Mouse (Mus musculus): ENCODE results near the gene Ahr.

Gene Ahr

DNA sequence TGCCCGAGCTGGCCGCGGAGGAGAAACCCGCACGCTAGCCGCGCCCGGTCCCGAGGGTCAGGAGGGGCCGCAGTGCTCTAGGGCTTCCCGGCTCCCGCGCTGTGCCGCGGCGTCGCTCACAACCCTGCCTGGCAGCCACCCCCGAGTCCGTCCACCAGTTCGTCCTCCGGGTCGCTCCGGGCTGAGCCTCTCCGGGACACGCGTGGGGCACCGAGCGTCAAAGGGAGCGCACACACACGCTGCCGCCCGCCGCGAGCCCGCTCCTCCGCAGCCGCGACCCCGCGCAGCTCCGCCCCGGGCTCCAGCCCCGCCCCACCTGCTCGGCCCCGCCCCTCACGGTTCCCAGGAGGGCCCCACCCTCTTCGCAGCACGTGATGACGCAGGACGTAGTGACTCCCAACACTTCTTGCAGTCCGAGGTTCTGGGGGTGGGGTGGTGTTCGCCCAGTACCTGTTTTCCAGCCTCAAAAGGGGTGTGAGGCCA, at the start of gene Ahr:
TSS of gene Ahr (minus strand) at position 285 of the 483 bp plus-strand sequence.
- DNase-seq (ENCODE audit: low spot score), result peak; percentile 88

DNA sequence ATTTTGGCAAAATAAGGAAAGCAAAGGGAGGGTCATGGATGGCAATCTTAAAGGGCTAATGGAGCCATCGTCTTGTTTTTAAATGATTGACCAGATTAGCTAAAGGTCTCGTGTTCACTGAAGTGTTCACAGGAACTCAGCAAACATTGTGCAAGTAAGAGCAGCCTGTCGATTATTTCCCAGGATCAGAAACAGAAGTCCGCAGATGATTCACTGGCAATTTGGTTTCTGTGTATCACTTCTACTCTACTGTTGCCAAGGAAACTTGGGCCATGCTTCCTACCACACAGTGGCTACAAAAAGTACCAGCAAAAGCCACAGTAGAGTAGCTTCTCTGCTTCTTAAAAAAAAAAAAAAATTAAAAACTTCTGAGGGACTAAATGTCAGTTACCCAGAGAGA, 44.0 kb upstream of the Ahr start:
- DNase-seq (ENCODE audit: low spot score), result no peak

DNA sequence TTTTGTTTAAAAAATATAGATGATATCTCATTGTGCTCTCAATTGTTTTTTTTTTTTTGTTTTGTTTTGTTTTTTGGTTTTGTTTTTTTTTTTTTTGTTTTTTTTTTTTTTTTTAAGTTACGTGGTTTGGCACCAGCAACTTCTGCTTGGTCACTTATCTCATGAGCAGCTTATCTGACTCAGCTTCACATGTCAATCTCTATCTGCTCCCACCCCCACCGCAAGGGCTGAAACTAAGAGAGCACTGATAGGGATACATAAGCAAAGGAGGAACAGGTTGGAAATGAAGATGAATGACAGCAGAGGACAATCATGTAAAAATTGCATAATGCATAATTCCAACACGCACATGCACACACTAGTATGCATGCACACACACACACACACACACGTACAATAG, 41.3 kb upstream of the Ahr start:
- no peak for DNase-seq (ENCODE audit: low spot score)

DNA sequence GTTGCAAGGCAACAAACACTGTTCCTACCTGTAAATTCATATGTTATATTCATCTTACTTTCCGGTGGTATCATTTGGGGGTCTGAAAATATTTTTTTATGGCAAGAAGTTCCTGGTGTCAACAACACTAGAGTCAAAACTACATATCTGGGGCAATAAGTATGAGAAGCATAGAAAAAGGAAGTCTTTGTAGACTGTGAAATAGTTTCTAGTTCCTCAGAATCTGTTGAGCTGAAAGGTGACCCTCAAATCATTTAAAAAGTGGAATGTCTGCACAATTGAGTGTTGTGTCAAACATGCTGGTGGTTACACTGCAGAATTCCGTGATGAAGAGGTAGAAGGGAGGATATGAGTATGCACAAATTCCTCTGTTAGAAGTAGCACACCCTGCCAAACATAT, 38.9 kb upstream of the Ahr start:
- no peak for DNase-seq (ENCODE audit: low spot score)

DNA sequence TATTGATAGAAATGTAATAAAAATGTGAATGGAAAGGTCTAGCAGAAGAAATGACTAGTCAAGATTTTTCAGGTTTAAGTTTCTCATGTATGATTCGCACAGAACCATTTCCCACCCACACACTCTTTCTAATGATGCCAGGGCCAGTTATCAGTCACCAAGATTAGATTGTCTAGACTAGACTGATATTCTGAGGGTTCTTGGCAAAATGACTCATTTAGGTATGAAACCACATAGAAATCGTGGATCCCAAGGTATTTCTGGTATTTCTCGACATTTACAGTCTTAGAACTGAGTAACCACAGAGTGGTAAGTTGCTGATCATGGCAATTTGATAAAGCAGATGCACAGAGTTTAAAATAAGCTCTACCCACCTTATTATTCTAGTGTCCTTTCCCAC, 28.0 kb upstream of the Ahr start:
- DNase-seq (ENCODE audit: low spot score), result no peak

DNA sequence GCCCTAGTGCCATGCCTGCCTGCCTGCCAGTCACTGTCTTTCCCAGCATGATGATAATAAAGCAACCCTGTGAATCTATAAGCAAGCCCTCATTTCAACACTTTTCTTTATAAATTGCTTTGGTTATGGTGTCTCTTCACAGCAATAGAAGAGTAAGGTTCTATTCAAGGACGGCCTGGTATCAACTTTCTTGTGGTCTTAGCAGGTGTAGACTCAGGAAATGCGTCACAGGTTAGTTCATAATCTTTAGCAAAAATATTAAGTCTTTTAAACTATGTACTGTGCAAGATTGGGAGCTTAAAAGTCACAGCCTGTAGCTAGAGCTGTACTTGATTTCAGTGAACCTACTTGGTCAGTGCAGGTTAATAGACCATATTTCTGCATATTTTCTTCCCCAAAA, 24.0 kb upstream of the Ahr start:
- no peak for DNase-seq (ENCODE audit: low spot score)

DNA sequence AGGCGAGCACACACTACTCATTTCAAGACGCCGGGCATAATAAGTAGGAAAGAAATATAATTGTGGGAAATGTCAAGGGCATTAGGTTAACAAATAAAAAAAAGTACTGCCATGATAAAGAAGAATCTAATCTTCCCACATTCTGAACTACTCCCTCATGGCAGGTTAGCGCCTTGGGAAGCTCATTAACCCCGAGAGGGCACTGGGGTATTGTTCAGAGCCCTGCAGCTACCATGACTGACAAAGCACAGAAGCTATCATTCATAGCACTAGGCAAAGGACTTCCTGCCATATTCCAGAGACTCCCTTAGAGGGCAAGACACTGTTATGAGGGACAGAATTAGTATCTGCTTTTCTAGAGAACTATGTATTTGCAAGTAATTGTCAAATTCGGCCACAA, 21.1 kb upstream of the Ahr start:
- no peak for DNase-seq (ENCODE audit: low spot score)

DNA sequence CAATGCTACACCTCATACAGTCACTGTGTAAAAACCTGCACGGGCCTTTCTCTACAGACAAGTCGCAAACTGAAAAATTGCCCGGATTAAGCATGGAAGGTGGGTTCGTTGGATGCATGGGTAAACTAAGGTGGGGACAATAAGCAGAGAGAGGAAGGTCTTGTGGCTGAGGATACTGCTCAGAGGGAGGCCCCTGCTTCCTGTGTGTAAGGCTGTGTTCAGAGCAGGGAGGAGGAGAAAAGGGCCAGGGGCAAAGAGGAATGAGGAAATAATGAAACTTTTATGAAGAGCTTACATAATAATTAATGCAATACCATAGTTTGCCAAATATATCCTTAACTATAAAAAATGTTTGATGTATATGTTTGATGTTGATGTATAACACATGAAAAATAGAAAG, 19.5 kb upstream of the Ahr start:
- no peak for DNase-seq (ENCODE audit: low spot score)

DNA sequence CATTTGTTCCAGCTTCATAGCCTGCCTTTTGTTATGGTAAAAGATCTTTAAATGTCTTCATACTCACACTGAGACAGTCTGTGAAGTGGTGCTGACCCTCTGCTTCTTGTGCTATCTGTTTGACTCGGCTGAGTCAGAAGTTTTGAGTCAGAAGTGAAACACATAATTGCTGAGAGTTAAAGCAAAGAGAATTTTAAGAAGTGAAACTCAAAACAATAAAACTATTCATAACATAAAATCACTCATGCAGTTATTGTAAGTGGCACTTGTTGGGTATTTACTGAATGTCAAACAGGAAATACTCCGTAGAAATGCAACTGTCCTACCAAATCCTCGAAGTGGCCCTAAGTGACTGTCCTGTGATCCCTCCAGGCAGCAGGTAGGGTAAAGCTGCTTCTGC, 18.3 kb upstream of the Ahr start:
- DNase-seq (ENCODE audit: low spot score), result no peak

DNA sequence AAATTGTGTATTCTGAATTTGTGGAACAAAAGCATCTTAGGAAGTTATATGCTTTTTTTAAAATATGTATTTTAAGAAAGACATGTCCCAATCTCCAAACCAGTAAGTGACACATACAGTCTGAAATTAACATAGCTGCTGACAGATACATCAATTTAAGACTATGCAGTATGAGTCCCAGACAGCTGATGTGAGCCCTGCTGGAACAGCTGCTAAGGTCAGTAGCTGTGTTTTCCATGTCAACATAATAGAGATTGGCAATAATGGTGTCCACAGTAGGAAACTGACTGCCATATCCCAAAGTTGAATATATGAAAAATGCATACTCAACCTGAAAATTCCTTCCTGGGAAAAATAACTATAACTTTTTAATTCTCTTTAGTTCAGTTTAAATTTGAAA, 15.5 kb upstream of the Ahr start:
- DNase-seq (ENCODE audit: low spot score), result no peak

DNA sequence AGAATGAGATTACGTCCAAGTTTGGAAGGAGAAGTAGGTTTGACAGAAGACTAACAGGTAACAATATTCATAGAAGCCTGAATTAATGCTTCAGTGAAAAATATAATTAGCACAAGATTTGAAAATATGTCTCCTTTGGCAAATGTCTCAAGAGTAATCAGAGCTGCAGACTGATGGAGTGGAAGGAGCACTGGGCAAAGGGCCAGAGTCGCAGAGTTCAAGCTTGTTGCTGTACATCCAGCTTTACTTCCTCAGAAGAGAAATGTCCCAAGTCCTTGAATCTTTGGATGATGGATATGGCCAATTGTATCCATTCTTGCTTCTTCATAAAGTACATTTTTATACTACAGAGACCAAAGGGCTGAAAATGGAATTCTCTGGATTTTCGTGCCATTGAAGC, 8.0 kb upstream of the Ahr start:
- DNase-seq (ENCODE audit: low spot score), result no peak

DNA sequence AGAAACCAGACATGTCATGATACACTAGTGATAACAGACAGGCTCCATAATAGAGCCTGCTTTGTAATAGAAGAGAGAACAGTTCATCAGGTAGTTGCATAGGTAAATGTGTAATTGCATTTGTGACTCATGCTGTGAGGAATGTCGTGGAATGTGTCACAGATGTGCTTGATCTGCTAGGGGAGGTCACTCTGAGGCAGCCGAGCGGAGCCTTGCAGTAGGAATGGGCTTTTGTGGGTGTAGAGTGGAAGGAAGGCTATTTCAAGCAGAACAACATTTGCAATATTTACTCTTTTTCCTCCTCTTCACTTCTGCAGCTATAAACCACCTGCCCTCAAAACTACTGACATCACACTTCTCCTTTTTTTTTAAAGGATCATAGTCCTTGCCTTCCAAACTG, 4.0 kb upstream of the Ahr start:
- DNase-seq (ENCODE audit: low spot score), result no peak

DNA sequence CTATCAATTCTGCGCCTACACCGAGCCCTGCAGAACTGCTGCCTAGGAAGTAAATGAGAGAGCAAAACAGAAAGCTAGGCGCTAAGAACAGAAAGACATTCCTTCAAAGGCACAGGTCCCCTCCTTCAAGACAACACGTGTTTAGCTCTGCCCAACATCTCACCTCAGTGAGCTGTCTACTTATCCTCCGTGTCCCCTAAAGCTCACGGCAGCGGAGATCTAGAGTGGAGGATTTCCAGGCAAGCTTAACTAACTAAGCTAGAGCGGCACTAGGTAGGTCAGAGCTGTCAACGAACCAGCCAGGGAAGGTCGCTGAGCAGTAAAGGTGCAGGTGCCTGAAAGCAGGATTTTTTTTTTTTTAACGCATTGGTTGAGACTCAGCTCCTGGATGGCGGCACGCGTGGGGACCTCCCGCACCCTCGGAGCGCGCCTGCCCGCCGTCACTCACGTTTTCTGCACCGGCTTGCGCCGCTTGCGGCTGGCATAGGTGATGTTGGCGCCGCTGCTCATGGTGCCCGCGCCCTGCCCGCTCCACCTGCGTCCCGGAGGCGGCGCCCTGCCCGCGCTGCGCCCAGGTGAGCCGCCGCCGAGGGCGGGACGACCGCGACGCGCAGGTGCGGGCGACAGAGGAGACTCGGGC, 604 bp downstream of the Ahr start:
- no peak for DNase-seq (ENCODE audit: low spot score)

DNA sequence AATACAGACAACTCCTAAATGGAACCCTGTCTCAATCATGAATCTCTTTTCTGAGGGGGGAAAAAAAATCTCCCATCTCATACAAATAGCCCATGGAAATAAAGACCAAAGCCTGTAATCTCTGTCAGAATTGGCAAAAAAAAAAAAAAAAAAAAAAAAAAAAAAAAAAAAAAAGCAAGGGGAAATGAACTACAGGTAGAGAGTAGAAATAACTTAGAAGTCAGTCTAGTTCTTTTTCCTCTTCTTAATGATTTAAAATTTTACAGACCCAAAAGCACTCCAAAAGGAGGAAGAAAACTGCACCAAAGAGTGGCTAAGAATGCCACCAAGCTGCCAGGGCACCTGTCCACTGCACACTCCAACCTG, 1.1 kb downstream of the Ahr start:
- DNase-seq (ENCODE audit: low spot score), result no peak

DNA sequence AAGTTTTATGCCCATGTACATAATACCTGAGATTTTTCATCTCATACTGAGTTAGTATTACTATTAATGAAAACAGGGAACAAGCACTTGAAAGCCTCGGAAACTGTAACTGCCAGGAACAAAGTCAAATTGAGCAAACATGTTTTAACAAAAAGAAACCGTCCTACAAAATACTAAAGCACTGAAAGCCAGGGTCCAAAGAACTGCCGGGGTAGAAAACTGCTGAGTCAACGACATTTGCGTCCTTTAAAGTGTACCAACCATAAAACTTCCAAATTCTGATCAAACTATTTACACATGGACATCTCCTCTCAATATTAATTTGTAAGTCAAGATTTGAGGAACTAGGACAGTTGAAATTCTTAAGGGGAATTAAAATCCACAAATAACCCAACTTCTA, 1.7 kb downstream of the Ahr start:
- DNase-seq (ENCODE audit: low spot score), result no peak

DNA sequence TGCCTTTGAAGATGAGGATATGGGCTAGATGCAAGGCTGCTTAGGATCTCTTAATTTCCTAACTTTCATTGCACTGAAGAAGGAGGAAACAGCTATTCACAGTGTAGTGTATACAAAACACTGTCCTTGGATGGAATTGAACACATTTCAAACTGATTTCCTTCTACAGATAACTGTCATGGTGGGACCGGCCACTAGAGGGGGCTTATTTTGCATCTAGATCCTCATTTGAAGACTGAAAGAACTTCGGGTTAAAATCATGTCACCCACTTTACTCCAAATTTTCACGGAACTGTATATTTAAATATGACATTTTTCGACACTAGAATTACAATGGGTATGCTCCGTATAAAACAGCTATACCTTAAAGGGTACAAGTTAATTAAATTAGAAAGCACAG, 2.7 kb downstream of the Ahr start:
- peak; percentile 12 for DNase-seq (ENCODE audit: low spot score)

DNA sequence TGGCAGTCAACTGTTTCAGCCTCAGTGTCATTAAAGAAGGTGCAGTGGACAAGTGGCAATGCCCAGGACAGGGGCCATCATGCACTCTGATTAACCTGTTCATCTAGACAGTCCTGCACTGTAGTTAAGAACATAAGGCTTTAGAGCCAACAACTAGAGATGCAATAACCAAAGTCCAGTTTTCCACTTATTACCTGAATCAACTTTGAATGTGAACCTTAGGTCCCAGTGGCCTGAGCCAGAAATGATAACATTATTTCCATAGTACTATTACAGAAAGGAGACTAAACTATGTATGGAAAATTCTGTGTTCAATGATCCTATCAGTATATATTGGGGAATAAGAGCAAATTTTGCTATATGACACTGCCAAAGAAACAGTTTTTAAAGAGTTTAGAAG, 4.3 kb downstream of the Ahr start:
- no peak for DNase-seq (ENCODE audit: low spot score)

DNA sequence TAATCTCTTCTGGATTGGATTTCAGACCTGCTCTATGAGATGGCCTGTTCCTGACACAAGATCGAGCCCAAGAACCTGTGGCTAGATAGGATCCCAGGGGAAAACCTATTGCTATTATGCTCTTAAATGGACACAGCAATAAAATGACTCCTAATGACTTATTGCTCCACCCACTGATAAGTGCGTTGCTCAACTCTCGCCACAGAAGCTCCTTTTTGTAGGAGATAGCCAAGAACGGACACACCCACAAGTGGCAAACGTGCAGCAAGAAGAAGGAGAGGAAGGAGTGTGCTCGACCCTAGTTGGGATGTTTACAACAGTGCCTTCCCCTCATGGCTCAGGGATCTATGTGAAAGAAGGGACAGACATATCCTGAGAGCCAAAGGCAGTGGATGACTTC, 7.4 kb downstream of the Ahr start:
- no peak for DNase-seq (ENCODE audit: low spot score)

DNA sequence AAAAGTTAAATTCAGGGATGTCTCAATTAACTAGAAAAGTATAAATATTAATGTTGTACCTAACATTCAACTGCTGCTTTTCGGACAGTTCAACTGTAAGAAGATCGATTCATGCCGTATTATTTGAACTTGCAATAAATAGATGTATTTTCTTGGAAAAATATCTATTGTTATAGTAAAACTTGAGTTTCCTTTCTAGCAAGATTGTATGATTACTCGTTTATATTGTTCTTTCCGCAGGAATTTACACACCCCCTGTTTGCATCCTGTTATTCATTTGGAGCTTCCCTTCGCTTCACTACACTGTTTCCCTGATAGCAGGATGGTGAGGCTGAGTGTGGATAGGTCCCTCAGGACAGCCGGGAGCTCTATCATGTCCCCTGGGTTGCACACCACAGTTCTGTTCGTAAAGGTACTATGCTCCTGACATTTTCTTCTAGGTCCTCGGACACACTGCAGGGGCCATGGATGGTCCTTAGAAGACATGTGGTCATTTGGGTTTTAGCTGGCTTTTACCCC, 12.2 kb downstream of the Ahr start:
- no peak for DNase-seq (ENCODE audit: low spot score)

DNA sequence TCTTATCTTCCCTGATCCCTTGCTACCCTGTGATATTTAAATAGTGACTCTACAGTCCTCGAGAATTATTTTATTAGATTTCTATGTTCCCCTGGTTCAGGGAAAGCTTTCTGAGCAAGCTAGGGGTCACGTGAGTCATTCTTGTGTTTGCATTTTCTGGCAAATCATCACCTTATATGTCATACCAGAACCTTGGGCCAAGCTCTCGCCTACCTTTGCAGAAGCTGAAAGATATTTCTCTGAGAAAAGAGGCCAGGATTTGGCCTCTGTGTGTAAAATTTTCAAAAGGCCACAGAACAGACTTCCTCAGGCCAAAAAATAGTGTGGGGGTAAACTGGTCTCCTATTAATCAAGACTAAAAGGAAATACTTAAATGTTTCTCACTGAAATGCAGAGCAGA, 19.2 kb downstream of the Ahr start:
- no peak for DNase-seq (ENCODE audit: low spot score)

DNA sequence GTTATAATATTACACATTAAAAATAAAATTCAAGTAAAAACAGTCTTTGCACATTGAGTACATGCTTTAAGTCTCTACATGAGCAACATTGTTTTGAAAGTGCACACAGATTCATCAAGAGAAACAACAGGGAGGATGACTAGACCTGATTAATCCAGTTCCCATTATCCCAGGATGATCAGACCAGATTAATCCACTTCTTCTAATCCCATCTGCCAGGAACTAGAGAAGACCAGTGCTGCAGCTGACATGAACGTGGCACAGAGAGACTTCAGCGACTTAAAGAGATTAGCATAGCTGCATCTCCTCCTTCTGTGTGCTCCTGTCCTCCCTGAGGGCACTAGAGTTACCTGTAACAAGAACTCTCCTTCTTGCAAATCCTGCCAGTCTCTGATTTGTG, 20.2 kb downstream of the Ahr start:
- no peak for DNase-seq (ENCODE audit: low spot score)

DNA sequence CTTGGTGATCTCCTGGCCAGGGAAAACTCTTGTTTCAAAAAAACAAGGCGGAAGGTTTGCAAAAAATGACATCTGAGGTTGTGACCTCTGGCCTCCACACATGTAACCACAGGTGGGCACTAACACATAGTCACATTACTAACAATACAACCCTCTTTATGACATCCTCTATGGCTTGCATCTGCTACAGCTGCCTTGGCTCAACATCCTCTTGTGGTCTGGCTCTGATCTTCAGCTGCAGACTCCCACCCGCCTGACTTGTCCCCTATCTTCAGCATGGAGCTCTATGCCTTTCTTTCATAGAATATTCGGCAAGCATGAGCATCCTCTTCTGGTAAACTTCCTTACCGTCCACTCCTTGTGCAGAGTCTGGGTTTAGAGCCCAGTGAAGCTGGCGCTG, 24.1 kb downstream of the Ahr start:
- no peak for DNase-seq (ENCODE audit: low spot score)

DNA sequence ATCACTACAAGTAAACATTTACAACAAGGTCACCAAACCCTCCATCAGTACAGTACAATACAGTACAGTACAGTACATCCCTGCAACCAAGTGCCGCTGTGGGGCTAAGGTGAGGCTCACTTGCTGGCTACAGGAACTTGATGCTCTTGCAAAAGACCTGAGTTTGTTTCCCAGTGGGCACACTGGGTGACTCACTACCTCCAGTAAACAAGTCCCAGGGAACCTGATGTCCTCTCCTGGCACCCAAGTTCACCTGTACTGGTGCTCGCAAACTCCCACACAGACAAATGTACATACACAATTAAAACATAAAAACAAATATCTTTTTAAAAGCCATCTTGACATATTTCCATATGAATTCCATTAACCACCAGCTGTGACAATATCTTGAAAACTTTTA, 28.5 kb downstream of the Ahr start:
- no peak for DNase-seq (ENCODE audit: low spot score)

DNA sequence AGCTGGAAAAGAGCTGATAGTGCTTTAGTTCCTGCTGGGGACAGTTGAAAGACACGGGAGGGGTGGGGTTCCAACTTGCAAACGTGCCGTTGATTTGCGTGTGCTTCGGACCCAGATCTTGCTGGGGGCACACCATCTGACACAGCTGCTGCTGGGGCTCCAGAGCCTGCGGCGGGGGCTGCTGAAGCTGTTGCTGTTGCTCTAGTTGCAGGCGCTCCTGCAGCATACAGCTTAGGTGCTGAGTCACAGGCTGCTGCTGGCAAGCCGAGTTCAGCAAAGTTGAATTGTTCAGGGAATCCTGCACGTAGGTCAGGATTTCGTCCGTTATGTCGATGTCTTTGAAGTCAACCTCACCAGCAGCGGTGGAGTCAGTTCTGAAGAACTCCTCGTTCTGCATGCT, 30.8 kb downstream of the Ahr start:
- no peak for DNase-seq (ENCODE audit: low spot score)

DNA sequence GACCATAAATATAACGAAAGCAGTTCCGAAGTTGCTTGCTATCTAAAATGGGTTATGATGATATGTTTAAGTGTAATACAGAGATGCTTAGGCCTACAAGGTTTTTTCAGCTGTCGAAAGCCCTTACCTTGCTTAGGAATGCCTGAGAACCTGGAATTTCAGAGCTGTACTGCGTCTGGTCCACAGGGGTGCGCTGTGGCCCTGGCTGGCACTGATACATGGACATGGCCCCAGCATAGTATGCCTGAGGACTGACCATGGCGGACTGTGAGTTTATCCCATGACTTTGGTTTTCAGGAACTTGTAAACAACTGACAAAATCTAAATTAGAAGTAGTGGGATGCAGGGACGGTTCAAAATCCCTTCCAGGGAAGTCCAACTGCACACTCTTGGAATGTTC, 31.3 kb downstream of the Ahr start:
- no peak for DNase-seq (ENCODE audit: low spot score)
